In genomic region chr2:130827410-130827809, GRCm38 (mm10) we compare ENCODE assay signal across 9 mouse cellular contexts.
DNase-seq lines count a peak whose midpoint lies in the region; ATAC-seq and TF ChIP-seq lines count a peak whose summit lies in the region.
"Had no signal": no experiment of that assay in that cellular context is flagged by ENCODE, and none has a peak within 500 bp of the region (broad histone marks: within the 10 kb centered on the region; RNA-seq: fewer than 3 reads in every experiment).

No protein-coding gene starts in this region.

- H3K9ac ChIP-seq in neural tube, embryonic 11.5 days (ENCODE audit: low read length), result no peak overlapping the region
- H3K9ac ChIP-seq: liver, embryonic 13.5 days had no signal

- intact Hi-C loops in gastrocnemius, adult 2 months (cut with DNase I), result no loop called here
- intact Hi-C loops in left cerebral cortex, postnatal 10 days (cut with DNase I), result no loop called here

- DNase-seq in neural tube, embryonic 11.5 days (ENCODE audit: low spot score), result no peak
- DNase-seq in neural tube, embryonic 10.5 days (ENCODE audit: extremely low spot score, low spot score), result no peak
- peak; percentile 44 for DNase-seq in gastrocnemius, adult 2 months
- peak; percentile 68 for DNase-seq in kidney, adult 18-20 months
- peak; percentile 31 to 56 for DNase-seq in left cerebral cortex, postnatal 10 days (ENCODE audit: extremely low spot score in 1 of 2, low spot score in 2 of 2)
- DNase-seq in right cerebral cortex, adult 18-20 months, result peak; percentile 44
- DNase-seq in spleen, postnatal 36 days (ENCODE audit: low spot score in 2 of 2), result no peak
- DNase-seq: liver, embryonic 13.5 days had no signal

- no peaks in the 10 kb centered on the region for H3K27me3 ChIP-seq in neural tube, embryonic 11.5 days (ENCODE audit: control insufficient read depth, insufficient read depth, low read length)
- H3K27me3 ChIP-seq: liver, embryonic 13.5 days had no signal

- no peaks in the 10 kb centered on the region for H3K36me3 ChIP-seq in neural tube, embryonic 11.5 days (ENCODE audit: control insufficient read depth, insufficient read depth, low read length)

- TF ChIP-seq CTCF in gastrocnemius, adult 2 months (IDR thresholded peaks at IDR 0.05), result no peak

- H3K27ac ChIP-seq in neural tube, embryonic 11.5 days (ENCODE audit: low read depth, low read length), result no peak overlapping the region
- no peak overlapping the region for H3K27ac ChIP-seq in gastrocnemius, adult 2 months
- H3K27ac ChIP-seq: liver, embryonic 13.5 days had no signal

- no peak overlapping the region for H3K4me3 ChIP-seq in neural tube, embryonic 11.5 days (ENCODE audit: low read depth, low read length)
- H3K4me3 ChIP-seq in gastrocnemius, adult 2 months, result no peak overlapping the region
- H3K4me3 ChIP-seq: liver, embryonic 13.5 days had no signal

- no peaks in the 10 kb centered on the region; the same call in 1 of the 2 replicates for H3K4me1 ChIP-seq in neural tube, embryonic 11.5 days (ENCODE audit: control insufficient read depth, insufficient read depth, low read length)

- WGBS in neural tube, embryonic 11.5 days, result 56% methylated on average over 2 of the region's 2 CpGs

- peak; percentile 9; the same call in 1 of the 2 replicates for ATAC-seq in neural tube, embryonic 11.5 days (ENCODE audit: insufficient read depth, low FRiP score, low TSS enrichment)
- ATAC-seq in inflammation-experienced regulatory T-cells, adult 6 months, result no peak

- H3K4me2 ChIP-seq in neural tube, embryonic 11.5 days (ENCODE audit: low read depth), result no peak overlapping the region
- H3K4me2 ChIP-seq: liver, embryonic 13.5 days had no signal

- no peaks in the 10 kb centered on the region for H3K9me3 ChIP-seq in neural tube, embryonic 11.5 days (ENCODE audit: control insufficient read depth, low read length)
- H3K9me3 ChIP-seq: liver, embryonic 13.5 days had no signal

Comparison
In these comparisons a context has a peak if more than half of its experiments do, and no peak if none do; other contexts are left out.
1. DNase-seq: peak in gastrocnemius, adult 2 months (single experiment), kidney, adult 18-20 months (single experiment), left cerebral cortex, postnatal 10 days (2 of 2) and right cerebral cortex, adult 18-20 months (single experiment); none in neural tube, embryonic 11.5 days (single experiment), neural tube, embryonic 10.5 days (single experiment) and spleen, postnatal 36 days (0 of 2).